In the genomic region with DNA sequence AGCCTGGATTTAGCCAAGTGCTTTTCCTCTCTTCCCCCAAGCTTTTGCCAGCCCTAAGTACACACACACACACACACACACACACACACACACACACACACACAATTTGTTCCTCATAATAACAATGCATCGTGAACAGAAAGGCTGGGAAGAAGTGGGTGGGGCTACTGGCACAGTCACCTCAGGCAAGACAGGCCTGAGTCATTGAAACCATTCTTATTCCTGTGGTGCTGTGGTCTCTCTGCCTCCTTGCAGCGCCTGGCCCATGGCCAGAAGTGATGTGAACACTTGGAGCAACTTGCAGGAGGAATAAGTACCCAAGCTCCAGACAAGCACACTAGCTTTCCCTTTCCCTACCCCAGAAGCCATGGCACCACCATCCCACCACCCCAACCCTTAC, we compare ENCODE assay signal across 12 mouse cellular contexts. TPM values are rescaled to one million over a fixed set of nuclear protein-coding genes. Genes with fewer than 3 reads are reported as not detected.
DNase-seq lines count a peak whose midpoint lies in the region; ATAC-seq lines count a peak whose summit lies in the region.
"Had no signal": no experiment of that assay in that cellular context is flagged by ENCODE, and none has a peak within 500 bp of the region (broad histone marks: within the 10 kb centered on the region; RNA-seq: fewer than 3 reads in every experiment).

No protein-coding gene starts in this region.

- WGBS in kidney, embryonic 16.5 days, result 31% methylated on average over 2 of the region's 2 CpGs

- H3K27me3 ChIP-seq in kidney, embryonic 16.5 days (ENCODE audit: insufficient read depth, low read length), result no peaks in the 10 kb centered on the region
- H3K27me3 ChIP-seq: embryonic facial prominence, embryonic 12.5 days had no signal

- no peaks in the 10 kb centered on the region for H3K4me1 ChIP-seq in kidney, embryonic 16.5 days (ENCODE audit: insufficient read depth, low read length)

- ATAC-seq in hematopoietic stem cell, adult 5-6 weeks (replicated peaks in 1 of 2; ENCODE audit: insufficient read depth in 1 of 2, low FRiP score in 2 of 2, low TSS enrichment in 1 of 2, low read depth in 1 of 2, poor library complexity in 2 of 2, severe bottlenecking in 2 of 2), result 0 out of 4 replicates have a peak, but pooled peaks have one; percentile 36 to 47
- ATAC-seq in kidney, embryonic 16.5 days (ENCODE audit: low FRiP score, low TSS enrichment), result no peak

- no peak overlapping the region for H3K27ac ChIP-seq in kidney, embryonic 16.5 days (ENCODE audit: low read length)
- H3K27ac ChIP-seq: embryonic facial prominence, embryonic 12.5 days had no signal

- peak; percentile 18 for DNase-seq in adrenal gland, postnatal 14 days
- DNase-seq in adrenal gland, postnatal 4 days (ENCODE audit: low spot score in 2 of 2), result no peak
- peak; percentile 7 to 42 for DNase-seq in lung, adult 18-20 months
- DNase-seq in lung, postnatal 14 days, result no peak
- DNase-seq in skeletal muscle tissue, adult 2 months (ENCODE audit: low read depth, low spot score), result peak; percentile 36
- DNase-seq in adrenal gland, postnatal 10 days, result no peak
- DNase-seq: thymus, adult 18-20 months had no signal

- H3K4me2 ChIP-seq in kidney, embryonic 16.5 days (replicated peaks; ENCODE audit: low read depth, low read length), result no peak overlapping the region
- H3K4me2 ChIP-seq: embryonic facial prominence, embryonic 12.5 days had no signal

- H3K36me3 ChIP-seq in kidney, embryonic 16.5 days (ENCODE audit: insufficient read depth, low read length), result no peaks in the 10 kb centered on the region
- H3K36me3 ChIP-seq: embryonic facial prominence, embryonic 12.5 days had no signal

- H3K9me3 ChIP-seq in kidney, embryonic 16.5 days (ENCODE audit: low read length), result no peaks in the 10 kb centered on the region
- H3K9me3 ChIP-seq: embryonic facial prominence, embryonic 12.5 days had no signal

- H3K4me3 ChIP-seq in kidney, embryonic 16.5 days (ENCODE audit: low read length), result no peak overlapping the region
- H3K4me3 ChIP-seq: embryonic facial prominence, embryonic 12.5 days had no signal

- H3K9ac ChIP-seq in kidney, embryonic 16.5 days (replicated peaks; ENCODE audit: low read length), result no peak overlapping the region
- H3K9ac ChIP-seq: embryonic facial prominence, embryonic 12.5 days had no signal

RNA-seq across cellular contexts. Expression of a gene that starts 34.2 kb away (rescaled TPM):
- total RNA-seq in adrenal gland, postnatal 14 days (2021), result 1.8 and 2.0 TPM in 2 replicates
- total RNA-seq in adrenal gland, postnatal 4 days (2021), result 1 to 10 TPM; 3.2 to 4.3 TPM
- not detected in 2 replicates for total RNA-seq in hematopoietic stem cell, adult 5-6 weeks (2017)
- polyA plus RNA-seq in kidney, embryonic 16.5 days (2015; fragmentation: Nextera tagmentation; extraction: Ambion mirVana), result 0.07 and 0.18 TPM in 2 replicates
- total RNA-seq in adrenal gland, postnatal 10 days (2021), result 1 to 10 TPM; 1.5 to 2.2 TPM
- polyA plus RNA-seq: embryonic facial prominence, embryonic 12.5 days; heart, embryonic 16.5 days; neural tube, embryonic 14.5 days had no signal

RNA-seq across cellular contexts. Expression of a gene that starts 51.3 kb away (rescaled TPM):
- 21.2 and 23.5 TPM in 2 replicates for total RNA-seq in adrenal gland, postnatal 14 days (2021)
- total RNA-seq in adrenal gland, postnatal 4 days (2021), result 10 to 100 TPM; 25.1 to 29.7 TPM
- total RNA-seq in hematopoietic stem cell, adult 5-6 weeks (2017), result 10.1 and 10.3 TPM in 2 replicates
- polyA plus RNA-seq in kidney, embryonic 16.5 days (2015; fragmentation: Nextera tagmentation; extraction: Ambion mirVana), result 19.2 and 21.3 TPM in 2 replicates
- 10 to 100 TPM; 18.4 to 23.5 TPM for total RNA-seq in adrenal gland, postnatal 10 days (2021)

Comparison
In these comparisons a context has a peak if more than half of its experiments do, and no peak if none do; other contexts are left out.
1. DNase-seq: peak in adrenal gland, postnatal 14 days (single experiment), lung, adult 18-20 months (2 of 2) and skeletal muscle tissue, adult 2 months (single experiment); none in adrenal gland, postnatal 4 days (0 of 2), lung, postnatal 14 days (single experiment) and adrenal gland, postnatal 10 days (single experiment).